Mouse (Mus musculus) liver, postnatal 0 days (tissue): ENCODE data around the gene Ffar3. TPM values are rescaled to one million over a fixed set of nuclear protein-coding genes. Genes with fewer than 3 reads are reported as not detected.

Experiments
- ATAC-seq: fragments of 200-750 bp; cut with Nextera tagmentation; 2 replicates; pipeline ENCODE4 v1.8.0; 2017; ENCODE audit warnings: mild to moderate bottlenecking, moderate library complexity
- DNase-seq: peaks from one replicate; pipeline ENCODE4 v3.0.0-alpha.2; 2016
- H3K27ac ChIP-seq: fragments of 300-500 bp; sonication (generic); 2 replicates; pipeline ENCODE4 v1.5.1; 2014; ENCODE audit warnings: antibody characterized with exemption, moderate library complexity, mild to moderate bottlenecking, low read depth
- H3K27me3 ChIP-seq: fragments of 300-500 bp; sonication (generic); 2 replicates; pipeline ENCODE4 v1.6.1; 2014; ENCODE audit warnings: low read length, control low read depth, mixed read lengths; ENCODE audit not compliant: insufficient read depth
- H3K36me3 ChIP-seq: fragments of 300-500 bp; sonication (generic); replicated peaks from 2 replicates; pipeline ENCODE4 v1.6.1; 2014; ENCODE audit warnings: mild to moderate bottlenecking, control low read depth, low read length, moderate library complexity, mixed read lengths; ENCODE audit not compliant: insufficient read depth
- H3K4me1 ChIP-seq: fragments of 300-500 bp; sonication (generic); 2 replicates; pipeline ENCODE4 v1.6.1; 2014; ENCODE audit warnings: antibody characterized with exemption, mild to moderate bottlenecking, control low read depth; ENCODE audit not compliant: insufficient read depth
- H3K4me2 ChIP-seq: fragments of 300-500 bp; sonication (generic); 2 replicates; pipeline ENCODE4 v1.6.1; 2014; ENCODE audit warnings: low read depth, mild to moderate bottlenecking, low read length, moderate library complexity, mixed read lengths
- H3K4me3 ChIP-seq: fragments of 300-500 bp; sonication (generic); 2 replicates; pipeline ENCODE4 v1.5.1; 2014; ENCODE audit warnings: low read depth, low read length
- H3K9ac ChIP-seq: fragments of 300-500 bp; sonication (generic); replicated peaks from 2 replicates; pipeline ENCODE4 v1.6.1; 2014; ENCODE audit warnings: mild to moderate bottlenecking, moderate library complexity
- H3K9me3 ChIP-seq: fragments of 300-500 bp; sonication (generic); 2 replicates; pipeline ENCODE4 v1.6.1; 2016; ENCODE audit warnings: mild to moderate bottlenecking, control low read depth, low read length, mixed read lengths
- CTCF ChIP-seq: sonication (generic); IDR thresholded peaks from 2 replicates; pipeline ENCODE4 v1.5.1; 2016; ENCODE audit warnings: antibody characterized with exemption, low read depth
- EP300 ChIP-seq: IDR thresholded peaks from 2 replicates; pipeline ENCODE4 v1.6.1; 2016; ENCODE audit warnings: antibody characterized with exemption, low read depth, mild to moderate bottlenecking
- WGBS: fragments of 180-500 bp; shearing (Covaris S2); extraction: QIAGEN DNeasy Blood & Tissue Kit; methylation state at CpG from one replicate; pipeline ENCODE4 v1.1.7; 2014; ENCODE audit not compliant: insufficient replicate concordance; 5-methylcytosine and 5-hydroxymethylcytosine counted together
- polyA plus RNA-seq: library from polyadenylated mRNA; unstranded; fragments of >200 nt; fragmentation: Nextera tagmentation; extraction: Ambion mirVana; gene quantifications from 2 replicates; pipeline ENCODE4 v1.2.1, GENCODE M21; 2015

Gene Ffar3
- polyA plus RNA-seq = not detected in 2 replicates

GRCm38 (mm10) chr7:30856078-30856477 lies at the start of gene Ffar3:
Gene Ffar3 (minus strand): TSS chr7:30856178.
- no peaks in the 10 kb centered on the region for H3K9me3 ChIP-seq
- no peak within 1 kb of the TSS for H3K27ac ChIP-seq
- H3K4me3 ChIP-seq = no peak within 1 kb of the TSS
- H3K4me2 ChIP-seq = no peak within 1 kb of the TSS
- no peaks in the 10 kb centered on the region for H3K27me3 ChIP-seq
- TF ChIP-seq CTCF (no peak), EP300 (no peak)
- WGBS = 67% methylated on average over 6 of the region's 6 CpGs
- no peak for DNase-seq
- no peak for ATAC-seq
- 0 out of 2 replicates have a peak, but pooled peaks cover 3% of the 10 kb centered on the region for H3K4me1 ChIP-seq
- no peaks in the 10 kb centered on the region for H3K36me3 ChIP-seq
- H3K9ac ChIP-seq = no peak within 1 kb of the TSS

- WGBS = 31% methylated on average over 4 of the region's 4 CpGs
- H3K4me1 ChIP-seq = peaks cover 8% of the 10 kb centered on the region; the same call in 1 of the 2 replicates
- no peak overlapping the region for H3K9ac ChIP-seq
- TF ChIP-seq CTCF (peak; percentile 70), EP300 (no peak)
- H3K4me3 ChIP-seq = no peak overlapping the region
- ATAC-seq (no peak), DNase-seq (no peak)
- H3K27me3 ChIP-seq = no peaks in the 10 kb centered on the region
- H3K27ac ChIP-seq = no peak overlapping the region
- no peak overlapping the region for H3K4me2 ChIP-seq
- H3K36me3 ChIP-seq = no peaks in the 10 kb centered on the region
- H3K9me3 ChIP-seq = no peaks in the 10 kb centered on the region
Measured at GRCm38 (mm10) chr7:30904042-30904441, 48.1 kb upstream of the Ffar3 start.

GRCm38 (mm10) chr7:30895217-30895616 lies 39.2 kb upstream of the Ffar3 start:
- Histone ChIP-seq H3K4me1 (peaks cover 13% of the 10 kb centered on the region), H3K4me3 (no peak overlapping the region), H3K9ac (no peak overlapping the region), H3K4me2 (peak overlapping the region; percentile 19; the same call in 1 of the 2 replicates), H3K27me3 (no peaks in the 10 kb centered on the region), H3K9me3 (no peaks in the 10 kb centered on the region), H3K36me3 (no peaks in the 10 kb centered on the region), H3K27ac (0 out of 2 replicates have a peak overlapping the region, but pooled peaks have one; percentile 55)
- peak; percentile 85 for ATAC-seq
- DNase-seq = no peak
- WGBS = 45% methylated on average over 3 of the region's 3 CpGs
- no peak for TF ChIP-seq EP300
- no peak for TF ChIP-seq CTCF

- TF ChIP-seq CTCF (no peak), EP300 (no peak)
- Histone ChIP-seq H3K4me1 (peaks cover 13% of the 10 kb centered on the region), H3K9ac (no peak overlapping the region), H3K9me3 (no peaks in the 10 kb centered on the region), H3K27ac (no peak overlapping the region), H3K4me3 (no peak overlapping the region), H3K36me3 (no peaks in the 10 kb centered on the region), H3K27me3 (no peaks in the 10 kb centered on the region), H3K4me2 (no peak overlapping the region)
- WGBS = 63% methylated on average over 3 of the region's 3 CpGs
- DNase-seq = no peak
- ATAC-seq = no peak
Measured at GRCm38 (mm10) chr7:30892515-30892914, 36.5 kb upstream of the Ffar3 start.

GRCm38 (mm10) chr7:30891746-30892145 lies 35.8 kb upstream of the Ffar3 start:
- 71% methylated on average over 9 of the region's 9 CpGs for WGBS
- Histone ChIP-seq H3K4me3 (no peak overlapping the region), H3K36me3 (no peaks in the 10 kb centered on the region), H3K9me3 (no peaks in the 10 kb centered on the region), H3K9ac (no peak overlapping the region), H3K4me2 (no peak overlapping the region), H3K27me3 (no peaks in the 10 kb centered on the region), H3K4me1 (peaks cover 13% of the 10 kb centered on the region), H3K27ac (no peak overlapping the region)
- ATAC-seq (no peak), DNase-seq (no peak)
- TF ChIP-seq EP300 = no peak
- no peak for TF ChIP-seq CTCF

GRCm38 (mm10) chr7:30890681-30891080 lies 34.7 kb upstream of the Ffar3 start:
- 25% methylated on average over 2 of the region's 2 CpGs for WGBS

More at GRCm38 (mm10) chr7:30890681-30891080, 34.7 kb upstream of the Ffar3 start:
- TF ChIP-seq EP300 (no peak), CTCF (no peak)
- Histone ChIP-seq H3K27me3 (no peaks in the 10 kb centered on the region), H3K36me3 (no peaks in the 10 kb centered on the region), H3K9ac (no peak overlapping the region; the same call in 1 of the 2 replicates), H3K4me3 (no peak overlapping the region), H3K4me1 (peaks cover 11% of the 10 kb centered on the region), H3K27ac (peak overlapping the region; percentile 18; the same call in 1 of the 2 replicates), H3K9me3 (no peaks in the 10 kb centered on the region), H3K4me2 (no peak overlapping the region)
- ATAC-seq (no peak), DNase-seq (no peak)
